Mouse (Mus musculus) E14TG2a.4 (cell line): ENCODE results near the gene Mkrn2.

Experiments used
- CTCF ChIP-seq: conservative IDR thresholded peaks from 2 replicates; pipeline ENCODE4 v1.5.1; 2014; ENCODE audit warnings: low read length
- POU5F1 ChIP-seq: IDR thresholded peaks from 2 replicates; pipeline ENCODE4 v1.6.1; 2014; ENCODE audit warnings: low read length, borderline replicate concordance

DNA sequence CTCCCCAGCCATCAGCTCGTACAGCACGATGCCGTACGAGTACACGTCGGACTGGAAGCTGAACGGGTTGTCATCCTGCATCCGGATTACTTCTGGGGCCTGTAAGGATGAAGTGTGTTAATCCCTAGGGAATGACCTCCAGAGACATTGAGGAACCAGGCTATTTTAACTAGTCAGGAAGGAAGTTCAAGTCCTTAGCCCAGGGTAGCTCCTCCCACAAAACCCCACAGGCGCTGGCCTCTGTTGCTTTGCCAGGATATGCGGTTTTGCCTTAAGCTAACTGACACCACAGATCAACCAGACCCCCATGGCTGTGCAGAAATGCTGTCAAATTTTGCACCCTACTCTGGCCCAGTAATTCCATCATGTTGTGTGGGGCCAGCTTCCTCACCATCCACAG lies 18.1 kb downstream of the Mkrn2 start:
- TF ChIP-seq CTCF (no peak), POU5F1 (no peak)
